Mouse (Mus musculus) G1E (cell line): ENCODE results near the gene Inmt.

Experiments
- CTCF ChIP-seq: IDR thresholded peaks from 2 replicates; pipeline ENCODE4 v1.5.1; 2012; ENCODE audit warnings: low read depth, low read length, inconsistent platforms, mixed read lengths
- GATA1 ChIP-seq: IDR thresholded peaks from 2 replicates; pipeline ENCODE4 v1.6.1; 2012; ENCODE audit warnings: borderline replicate concordance, low read length, inconsistent platforms, mixed read lengths

DNA sequence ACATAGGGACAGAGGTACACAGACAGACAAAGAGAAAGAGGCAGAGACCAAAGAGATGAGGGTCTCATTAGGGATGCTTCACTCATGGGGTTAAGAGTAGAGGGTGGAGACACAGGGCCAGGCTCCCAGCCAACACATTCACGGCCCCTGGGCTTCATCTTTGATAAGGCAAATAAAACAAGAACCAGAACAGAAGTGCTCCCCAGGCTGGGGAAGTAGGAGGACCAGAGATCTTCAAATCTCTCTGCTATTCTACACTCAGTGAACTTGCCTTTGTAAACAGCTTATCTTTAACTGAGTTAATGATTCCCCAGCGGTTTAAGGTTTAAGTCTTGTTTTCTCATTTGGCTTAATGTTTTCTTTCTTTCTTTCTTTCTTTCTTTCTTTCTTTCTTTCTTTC, 613 bp upstream of the Inmt start:
- TF ChIP-seq CTCF (no peak), GATA1 (no peak)
